Mouse (Mus musculus): ENCODE results near the gene Arap1. TPM values are rescaled to one million over a fixed set of nuclear protein-coding genes. Genes with fewer than 3 reads are reported as not detected.

The Arap1 gene
- polyA plus RNA-seq, 1 experiment from 2014 or later: 29.2 TPM

DNA sequence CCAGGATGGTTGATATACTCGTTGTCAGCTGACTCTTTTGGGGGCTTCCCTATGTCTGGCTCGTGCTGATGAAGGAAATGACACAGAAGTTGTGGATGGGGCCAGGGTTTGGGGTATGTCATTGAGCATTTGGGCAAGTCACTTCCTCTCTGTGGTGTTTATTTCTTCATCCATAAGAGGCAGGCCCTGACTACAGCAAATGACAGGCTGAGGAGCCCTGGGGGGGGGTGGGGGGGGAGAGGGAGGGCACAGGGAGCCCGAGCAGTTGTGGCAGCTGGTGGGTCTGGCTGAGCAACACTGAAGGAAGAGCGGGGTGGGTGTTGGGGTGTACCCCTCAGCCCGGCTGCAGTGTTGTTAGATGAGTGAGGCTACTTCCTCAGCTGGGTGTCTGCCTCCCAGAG is 14.9 kb downstream of the Arap1 start:
- H3K4me2 ChIP-seq (ENCODE audit: low read length): no peak overlapping the region
- no peaks in the 10 kb centered on the region for H3K9me3 ChIP-seq (ENCODE audit: control insufficient read depth, low read length)
- H3K4me3 ChIP-seq (ENCODE audit: control insufficient read depth in 1 of 2, insufficient read depth in 1 of 2, low read depth in 1 of 2, low read length in 2 of 2): no peak overlapping the region
- no peaks in the 10 kb centered on the region for H3K36me3 ChIP-seq (ENCODE audit: control insufficient read depth, insufficient read depth, low read length)
- H3K4me1 ChIP-seq (ENCODE audit: control insufficient read depth in 2 of 2, insufficient read depth in 2 of 2, low read length in 2 of 2): peaks cover 0 to 5% of the 10 kb centered on the region in 2 experiments; a peak in 2 of 4 replicates
- no peaks in the 10 kb centered on the region for H3K27me3 ChIP-seq (ENCODE audit: control insufficient read depth, insufficient read depth, low read length)
- H3K27ac ChIP-seq (replicated peaks in 1 of 2; ENCODE audit: control insufficient read depth in 1 of 2, insufficient read depth in 1 of 2, low read depth in 2 of 2, low read length in 2 of 2): no peak overlapping the region
- no peak overlapping the region for H3K9ac ChIP-seq (ENCODE audit: low read length)
- ATAC-seq (ENCODE audit: insufficient number of reproducible peaks, insufficient read depth, low FRiP score, low read depth): no peak
- WGBS: 76% methylated on average over 5 of the region's 5 CpGs

DNA sequence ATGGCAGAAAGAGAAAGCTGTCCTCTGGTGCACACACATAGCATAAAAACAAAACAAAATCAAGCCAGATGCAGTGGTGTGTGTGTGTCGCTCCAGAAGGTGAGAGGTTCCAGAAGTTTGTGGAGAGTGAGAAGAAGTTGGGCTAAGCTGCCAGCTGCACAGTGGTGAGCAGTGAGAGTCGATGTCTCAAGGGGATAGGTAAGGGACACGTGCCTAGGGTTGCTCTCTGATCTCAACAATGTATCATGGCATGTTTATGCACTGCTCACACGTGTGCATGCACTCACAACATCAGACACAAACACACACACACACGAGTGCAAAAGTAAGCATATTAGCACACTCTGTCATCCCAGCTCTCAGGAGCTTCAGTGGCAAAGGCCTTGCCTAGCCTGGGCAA is 16.0 kb downstream of the Arap1 start:
- WGBS: 80% methylated on average over 5 of the region's 5 CpGs
- Histone ChIP-seq H3K9me3 (ENCODE audit: control insufficient read depth, low read length) (no peaks in the 10 kb centered on the region), H3K9ac (ENCODE audit: low read length) (no peak overlapping the region)

GRCm38 (mm10) chr7:101367901-101368852 is 20.3 kb downstream of the Arap1 start:
- no peak for ATAC-seq (ENCODE audit: insufficient number of reproducible peaks, insufficient read depth, low FRiP score, low read depth)

More for the DNA sequence above, 16.0 kb downstream of the Arap1 start:
- Histone ChIP-seq H3K36me3 (ENCODE audit: control insufficient read depth, insufficient read depth, low read length) (no peaks in the 10 kb centered on the region), H3K4me3 (ENCODE audit: control insufficient read depth in 1 of 2, insufficient read depth in 1 of 2, low read depth in 1 of 2, low read length in 2 of 2) (no peak overlapping the region), H3K4me1 (ENCODE audit: control insufficient read depth in 2 of 2, insufficient read depth in 2 of 2, low read length in 2 of 2) (peaks cover 0 to 5% of the 10 kb centered on the region in 2 experiments; a peak in 2 of 4 replicates), H3K27me3 (ENCODE audit: control insufficient read depth, insufficient read depth, low read length) (no peaks in the 10 kb centered on the region), H3K27ac (replicated peaks in 1 of 2; ENCODE audit: control insufficient read depth in 1 of 2, insufficient read depth in 1 of 2, low read depth in 2 of 2, low read length in 2 of 2) (no peak overlapping the region), H3K4me2 (ENCODE audit: low read length) (no peak overlapping the region)
- ATAC-seq (ENCODE audit: insufficient number of reproducible peaks, insufficient read depth, low FRiP score, low read depth): no peak

GRCm38 (mm10) chr7:101369666-101370065 is 21.8 kb downstream of the Arap1 start:
- Histone ChIP-seq H3K36me3 (ENCODE audit: control insufficient read depth, insufficient read depth, low read length) (no peaks in the 10 kb centered on the region), H3K4me2 (ENCODE audit: low read length) (no peak overlapping the region), H3K27me3 (ENCODE audit: control insufficient read depth, insufficient read depth, low read length) (0 out of 2 replicates have a peak, but pooled peaks cover 3% of the 10 kb centered on the region), H3K9me3 (ENCODE audit: control insufficient read depth, low read length) (no peaks in the 10 kb centered on the region), H3K4me1 (ENCODE audit: control insufficient read depth in 2 of 2, insufficient read depth in 2 of 2, low read length in 2 of 2) (no peaks in the 10 kb centered on the region), H3K9ac (ENCODE audit: low read length) (no peak overlapping the region), H3K4me3 (ENCODE audit: control insufficient read depth in 1 of 2, insufficient read depth in 1 of 2, low read depth in 1 of 2, low read length in 2 of 2) (no peak overlapping the region), H3K27ac (replicated peaks in 1 of 2; ENCODE audit: control insufficient read depth in 1 of 2, insufficient read depth in 1 of 2, low read depth in 2 of 2, low read length in 2 of 2) (no peak overlapping the region)
- ATAC-seq (ENCODE audit: insufficient number of reproducible peaks, insufficient read depth, low FRiP score, low read depth): no peak
- 78% methylated on average over 7 of the region's 7 CpGs for WGBS

More at GRCm38 (mm10) chr7:101367901-101368852, 20.3 kb downstream of the Arap1 start:
- H3K36me3 ChIP-seq (ENCODE audit: control insufficient read depth, insufficient read depth, low read length): no peaks in the 10 kb centered on the region
- no peaks in the 10 kb centered on the region for H3K9me3 ChIP-seq (ENCODE audit: control insufficient read depth, low read length)
- H3K9ac ChIP-seq (ENCODE audit: low read length): no peak overlapping the region
- WGBS: 56% methylated on average over 11 of the region's 11 CpGs
- H3K4me3 ChIP-seq (ENCODE audit: control insufficient read depth in 1 of 2, insufficient read depth in 1 of 2, low read depth in 1 of 2, low read length in 2 of 2): no peak overlapping the region
- 0 out of 2 replicates have a peak, but pooled peaks cover 3% of the 10 kb centered on the region for H3K27me3 ChIP-seq (ENCODE audit: control insufficient read depth, insufficient read depth, low read length)
- H3K4me1 ChIP-seq (ENCODE audit: control insufficient read depth in 2 of 2, insufficient read depth in 2 of 2, low read length in 2 of 2): peaks cover 0 to 5% of the 10 kb centered on the region in 2 experiments; a peak in 1 of 4 replicates
- H3K4me2 ChIP-seq (ENCODE audit: low read length): no peak overlapping the region
- H3K27ac ChIP-seq (replicated peaks in 1 of 2; ENCODE audit: control insufficient read depth in 1 of 2, insufficient read depth in 1 of 2, low read depth in 2 of 2, low read length in 2 of 2): no peak overlapping the region

DNA sequence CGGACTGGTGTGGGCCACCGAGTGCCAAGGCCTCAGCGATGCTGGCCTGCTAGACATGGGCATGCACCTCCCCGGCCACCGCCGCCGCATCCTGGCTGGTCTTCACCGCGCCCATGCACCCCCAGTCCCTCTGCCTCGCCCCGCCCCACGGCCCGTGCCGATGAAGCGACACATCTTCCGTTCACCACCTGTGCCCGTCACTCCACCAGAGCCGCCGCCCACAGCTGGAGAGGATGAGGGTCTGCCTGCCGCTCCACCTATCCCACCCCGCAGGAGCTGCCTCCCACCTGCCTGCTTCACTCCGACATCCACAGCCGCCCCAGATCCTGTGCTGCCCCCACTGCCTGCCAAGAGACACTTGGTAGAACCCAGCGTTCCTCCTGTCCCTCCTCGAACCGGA is 25.2 kb downstream of the Arap1 start:
- H3K9ac ChIP-seq (ENCODE audit: low read length): no peak overlapping the region
- no peak for ATAC-seq (ENCODE audit: insufficient number of reproducible peaks, insufficient read depth, low FRiP score, low read depth)
- WGBS: 74% methylated on average over 26 of the region's 26 CpGs

GRCm38 (mm10) chr7:101374155-101374554 is 26.3 kb downstream of the Arap1 start:
- ATAC-seq (ENCODE audit: insufficient number of reproducible peaks, insufficient read depth, low FRiP score, low read depth): no peak
- H3K4me2 ChIP-seq (ENCODE audit: low read length): no peak overlapping the region

More for the DNA sequence above, 25.2 kb downstream of the Arap1 start:
- H3K4me3 ChIP-seq (ENCODE audit: control insufficient read depth in 1 of 2, insufficient read depth in 1 of 2, low read depth in 1 of 2, low read length in 2 of 2): no peak overlapping the region
- H3K27ac ChIP-seq (replicated peaks in 1 of 2; ENCODE audit: control insufficient read depth in 1 of 2, insufficient read depth in 1 of 2, low read depth in 2 of 2, low read length in 2 of 2): no peak overlapping the region
- no peaks in the 10 kb centered on the region for H3K9me3 ChIP-seq (ENCODE audit: control insufficient read depth, low read length)
- H3K4me2 ChIP-seq (ENCODE audit: low read length): no peak overlapping the region
- H3K36me3 ChIP-seq (ENCODE audit: control insufficient read depth, insufficient read depth, low read length): no peaks in the 10 kb centered on the region
- H3K4me1 ChIP-seq (ENCODE audit: control insufficient read depth in 2 of 2, insufficient read depth in 2 of 2, low read length in 2 of 2): peaks cover 6% of the 10 kb centered on the region in 2 experiments; a peak in 3 of 4 replicates
- 0 out of 2 replicates have a peak, but pooled peaks cover 3% of the 10 kb centered on the region for H3K27me3 ChIP-seq (ENCODE audit: control insufficient read depth, insufficient read depth, low read length)

GRCm38 (mm10) chr7:101376701-101377340 is 29.0 kb downstream of the Arap1 start:
- H3K4me2 ChIP-seq (ENCODE audit: low read length): no peak overlapping the region
- H3K27ac ChIP-seq (replicated peaks in 1 of 2; ENCODE audit: control insufficient read depth in 1 of 2, insufficient read depth in 1 of 2, low read depth in 2 of 2, low read length in 2 of 2): no peak overlapping the region
- no peaks in the 10 kb centered on the region for H3K9me3 ChIP-seq (ENCODE audit: control insufficient read depth, low read length)
- peaks cover 12 to 22% of the 10 kb centered on the region in 2 experiments; a peak in 3 of 4 replicates for H3K4me1 ChIP-seq (ENCODE audit: control insufficient read depth in 2 of 2, insufficient read depth in 2 of 2, low read length in 2 of 2)
- H3K9ac ChIP-seq (ENCODE audit: low read length): no peak overlapping the region
- H3K27me3 ChIP-seq (ENCODE audit: control insufficient read depth, insufficient read depth, low read length): 0 out of 2 replicates have a peak, but pooled peaks cover 3% of the 10 kb centered on the region
- ATAC-seq (ENCODE audit: insufficient number of reproducible peaks, insufficient read depth, low FRiP score, low read depth): no peak
- H3K36me3 ChIP-seq (ENCODE audit: control insufficient read depth, insufficient read depth, low read length): no peaks in the 10 kb centered on the region
- 75% methylated on average over 10 of the region's 10 CpGs for WGBS
- H3K4me3 ChIP-seq (ENCODE audit: control insufficient read depth in 1 of 2, insufficient read depth in 1 of 2, low read depth in 1 of 2, low read length in 2 of 2): no peak overlapping the region

More at GRCm38 (mm10) chr7:101374155-101374554, 26.3 kb downstream of the Arap1 start:
- Histone ChIP-seq H3K27ac (replicated peaks in 1 of 2; ENCODE audit: control insufficient read depth in 1 of 2, insufficient read depth in 1 of 2, low read depth in 2 of 2, low read length in 2 of 2) (no peak overlapping the region), H3K36me3 (ENCODE audit: control insufficient read depth, insufficient read depth, low read length) (no peaks in the 10 kb centered on the region), H3K27me3 (ENCODE audit: control insufficient read depth, insufficient read depth, low read length) (0 out of 2 replicates have a peak, but pooled peaks cover 3% of the 10 kb centered on the region), H3K4me1 (ENCODE audit: control insufficient read depth in 2 of 2, insufficient read depth in 2 of 2, low read length in 2 of 2) (peaks cover 11 to 15% of the 10 kb centered on the region in 2 experiments; a peak in 3 of 4 replicates), H3K4me3 (ENCODE audit: control insufficient read depth in 1 of 2, insufficient read depth in 1 of 2, low read depth in 1 of 2, low read length in 2 of 2) (no peak overlapping the region), H3K9me3 (ENCODE audit: control insufficient read depth, low read length) (no peaks in the 10 kb centered on the region), H3K9ac (ENCODE audit: low read length) (no peak overlapping the region)

Data from heart, embryonic 14.5 days (tissue).